Mouse (Mus musculus) testis, adult 2 months (tissue): ENCODE measurements around the gene Gorab.

Source experiments
- CTCF ChIP-seq: fragments of 200-500 bp; IDR thresholded peaks from 2 replicates; pipeline ENCODE4 v1.5.1; 2012; ENCODE audit warnings: low read depth, mild to moderate bottlenecking, inconsistent platforms, low read length, moderate library complexity; ENCODE audit not compliant: control insufficient read depth, insufficient read depth, insufficient replicate concordance
- POLR2A ChIP-seq: fragments of 200-500 bp; IDR thresholded peaks from 2 replicates; pipeline ENCODE4 v1.6.1; 2012; ENCODE audit warnings: low read depth, mild to moderate bottlenecking, inconsistent platforms, low read length, moderate library complexity; ENCODE audit not compliant: control insufficient read depth

DNA sequence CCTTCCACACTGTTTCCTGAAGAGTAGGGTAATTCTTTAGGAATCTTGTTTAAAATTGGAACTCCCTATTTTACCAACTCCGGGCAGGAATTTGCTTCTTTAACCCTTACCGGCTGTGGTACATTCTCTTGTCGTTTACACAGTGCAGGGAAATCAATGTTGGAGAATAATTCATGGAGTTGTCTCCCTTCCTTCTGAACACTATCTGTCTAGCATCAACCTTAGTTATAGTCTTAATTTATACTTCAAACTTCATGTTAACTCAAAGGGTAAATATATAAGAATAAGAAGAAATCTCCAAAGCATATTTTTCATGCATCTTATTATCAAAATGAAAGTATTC, 64.3 kb downstream of the Gorab start:
- TF ChIP-seq POLR2A, result no peak
- no peak for TF ChIP-seq CTCF
